Comparison of ENCODE assay signal across 25 mouse cellular contexts in genomic region chr8:48032046-48032445, GRCm38 (mm10).
"Had no signal": no experiment of that assay in that cellular context is flagged by ENCODE, and none has a peak within 500 bp of the region (broad histone marks: within the 10 kb centered on the region; RNA-seq: fewer than 3 reads in every experiment).

No protein-coding gene starts in this region.

- H3K9ac ChIP-seq: heart, embryonic 12.5 days; hindbrain, embryonic 12.5 days; hindbrain, embryonic 14.5 days; intestine, embryonic 15.5 days; limb, embryonic 13.5 days; limb, embryonic 15.5 days; liver, embryonic 12.5 days; liver, embryonic 14.5 days had no signal

- H3K4me3 ChIP-seq: heart, adult 2 months; heart, embryonic 10.5 days; heart, embryonic 12.5 days; hindbrain, embryonic 10.5 days; hindbrain, embryonic 12.5 days; intestine, embryonic 15.5 days; layer of hippocampus, adult 2 months; limb, embryonic 13.5 days; limb, embryonic 15.5 days; liver, embryonic 12.5 days had no signal

- H3K27me3 ChIP-seq: heart, embryonic 12.5 days; hindbrain, embryonic 12.5 days; intestine, embryonic 15.5 days; limb, embryonic 13.5 days; limb, embryonic 15.5 days; liver, embryonic 12.5 days had no signal

- H3K9me3 ChIP-seq: heart, embryonic 10.5 days; heart, embryonic 12.5 days; hindbrain, embryonic 10.5 days; hindbrain, embryonic 12.5 days; intestine, embryonic 15.5 days; limb, embryonic 13.5 days; limb, embryonic 15.5 days; liver, embryonic 12.5 days had no signal

- ATAC-seq: hindbrain, embryonic 16.5 days; inflammation-experienced regulatory T-cells, adult 6 months; intestine, embryonic 15.5 days; intestine, postnatal 0 days; liver, embryonic 12.5 days had no signal

- H3K27ac ChIP-seq: heart, adult 2 months; heart, embryonic 10.5 days; hindbrain, embryonic 10.5 days; hindbrain, embryonic 12.5 days; hindbrain, embryonic 14.5 days; intestine, embryonic 15.5 days; layer of hippocampus, adult 2 months; limb, embryonic 13.5 days; limb, embryonic 15.5 days; liver, embryonic 12.5 days; liver, embryonic 14.5 days had no signal

- H3K4me2 ChIP-seq: heart, embryonic 12.5 days; hindbrain, embryonic 12.5 days; hindbrain, embryonic 14.5 days; intestine, embryonic 15.5 days; limb, embryonic 13.5 days; limb, embryonic 15.5 days; liver, embryonic 12.5 days had no signal

- DNase-seq: gastrocnemius, postnatal 14 days; gastrocnemius, postnatal 36 days; heart, adult 2 months; heart, postnatal 10 days; heart, postnatal 4 days; kidney, adult 18-20 months; kidney, adult 8-10 months; kidney, postnatal 10 days; kidney, postnatal 25 days; kidney, postnatal 4 days; left cerebral cortex, postnatal 4 days had no signal

- H3K36me3 ChIP-seq: heart, embryonic 10.5 days; heart, embryonic 12.5 days; hindbrain, embryonic 10.5 days; hindbrain, embryonic 12.5 days; intestine, embryonic 15.5 days; limb, embryonic 13.5 days; limb, embryonic 15.5 days; liver, embryonic 12.5 days had no signal

- H3K4me1 ChIP-seq: heart, embryonic 12.5 days; hindbrain, embryonic 10.5 days; hindbrain, embryonic 12.5 days; intestine, embryonic 15.5 days; limb, embryonic 13.5 days; limb, embryonic 15.5 days; liver, embryonic 12.5 days had no signal
